Mouse (Mus musculus) erythroid progenitor cell, adult 5-6 weeks (primary cell): ENCODE measurements around the gene Tufm. TPM values are rescaled to one million over a fixed set of nuclear protein-coding genes. Genes with fewer than 3 reads are reported as not detected.
A peak's percentile ranks its signal among the peaks of the same experiment; 100 is the strongest.

ENCODE experiments used
- ATAC-seq: replicated peaks from 2 replicates; pipeline ENCODE4 v1.8.0; 2016; ENCODE audit warnings: moderate number of reproducible peaks, mild to moderate bottlenecking, moderate TSS enrichment, inconsistent platforms; ENCODE audit not compliant: poor library complexity, low FRiP score, severe bottlenecking
- total RNA-seq, 2 experiments: library from RNA; stranded (forward) in 1 of 2; stranded (reverse) in 1 of 2; fragments of 150-400 nt in 1 of 2; fragments of 186-747, 209-891 nt in 1 of 2; gene quantifications; 2 replicates each; pipeline versions ENCODE4 v1.2.3 to v1.2.4; 2015 to 2017; ENCODE audit warnings: low replicate concordance in 2 of 2

The Tufm gene
- total RNA-seq, 2 experiments from 2014 or later, result 11.6 to 28.1 TPM

GRCm38 (mm10) chr7:126491973-126492372 lies 4.8 kb downstream of the Tufm start:
- ATAC-seq, result no peak

DNA sequence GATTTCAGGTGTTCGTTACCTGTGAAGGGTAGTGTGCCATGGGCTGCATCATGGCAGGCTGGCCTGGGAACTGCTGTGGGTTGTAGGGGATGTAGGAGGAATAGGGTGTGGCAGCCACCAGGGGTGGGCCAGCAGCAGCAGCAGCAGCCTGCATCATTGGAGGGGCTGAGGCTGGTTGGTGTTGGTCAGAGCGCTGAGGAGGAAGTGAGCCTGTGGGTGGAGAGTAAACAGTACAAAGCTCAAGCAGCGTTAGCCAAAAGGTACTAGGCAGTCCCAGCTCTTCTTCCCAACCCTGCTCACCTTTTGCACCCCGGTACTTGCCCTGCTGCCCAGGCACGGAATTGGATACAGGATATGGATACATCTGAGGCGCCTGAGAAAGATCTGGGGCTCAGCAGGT lies 7.0 kb downstream of the Tufm start:
- no peak for ATAC-seq

DNA sequence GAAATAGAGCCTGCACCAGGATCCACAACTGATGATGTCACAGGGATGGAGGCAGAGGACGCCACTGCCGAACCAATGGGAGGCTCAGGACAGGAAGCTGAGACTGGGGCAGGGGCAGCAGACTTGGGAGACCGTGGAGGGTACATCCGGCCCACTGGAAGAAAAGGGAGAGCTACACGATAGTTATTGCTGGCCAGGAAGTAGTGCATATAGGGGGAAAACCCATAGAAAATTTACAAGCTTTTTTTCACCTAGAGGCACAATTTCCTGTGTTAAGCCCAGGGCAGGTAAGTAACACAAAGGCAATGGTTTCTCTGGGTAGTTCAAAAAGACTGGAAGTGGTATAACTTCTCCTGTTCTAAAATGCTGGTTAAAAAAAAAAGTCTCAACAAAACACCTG lies 9.3 kb downstream of the Tufm start:
- no peak for ATAC-seq

DNA sequence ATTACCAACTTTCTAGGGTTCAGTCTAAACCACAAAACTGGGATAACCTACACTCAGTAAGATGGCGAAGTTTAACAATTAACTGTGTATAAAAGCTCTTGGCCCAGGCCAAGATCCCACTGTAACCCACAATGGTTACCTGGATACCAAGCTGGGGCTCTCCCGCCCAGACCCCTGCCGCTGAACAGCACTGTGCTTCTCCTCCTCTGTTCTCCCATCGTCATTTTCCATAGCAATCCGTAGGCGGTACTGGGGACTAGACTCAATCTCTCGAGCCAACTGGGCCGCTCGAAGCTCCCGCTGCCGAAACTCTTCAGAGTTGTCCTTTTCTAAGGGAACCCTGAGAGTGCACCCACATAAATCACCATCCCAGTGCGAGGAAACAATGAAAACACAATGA lies 10.8 kb downstream of the Tufm start:
- no peak for ATAC-seq

DNA sequence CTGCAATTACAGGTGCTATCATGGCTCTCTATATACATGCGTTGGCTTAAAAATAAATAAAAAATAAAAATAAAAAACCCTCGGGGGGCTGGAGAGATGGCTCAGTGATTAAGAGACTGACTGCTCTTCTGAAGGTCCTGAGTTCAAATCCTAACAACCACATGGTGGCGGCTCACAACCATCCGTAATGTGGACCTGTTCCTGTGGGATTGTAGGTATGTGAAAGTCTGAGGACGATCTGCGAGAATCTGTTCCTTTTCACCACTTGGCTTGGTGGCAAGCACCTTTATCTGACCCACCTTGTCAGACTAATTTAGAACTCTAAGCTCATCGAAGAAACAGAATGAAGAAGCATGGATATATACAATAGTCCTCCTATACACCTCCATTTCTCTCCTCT lies 12.3 kb downstream of the Tufm start:
- no peak for ATAC-seq

GRCm38 (mm10) chr7:126501684-126502022 lies 14.5 kb downstream of the Tufm start:
- ATAC-seq, result peak; percentile 22

- peak; percentile 77 for ATAC-seq
Measured at GRCm38 (mm10) chr7:126502023-126502741, 15.0 kb downstream of the Tufm start.

- no peak for ATAC-seq
Measured at GRCm38 (mm10) chr7:126502751-126503150, 15.6 kb downstream of the Tufm start.

GRCm38 (mm10) chr7:126503273-126503878 lies 16.2 kb downstream of the Tufm start, which contains the start of gene Atxn2l:
Atxn2l (minus strand) TSS chr7:126503437.
- ATAC-seq, result peak; percentile 83

- ATAC-seq, result no peak
Measured at GRCm38 (mm10) chr7:126504913-126505312, 17.8 kb downstream of the Tufm start.

GRCm38 (mm10) chr7:126507126-126507778 lies 20.1 kb downstream of the Tufm start:
- ATAC-seq, result no peak

DNA sequence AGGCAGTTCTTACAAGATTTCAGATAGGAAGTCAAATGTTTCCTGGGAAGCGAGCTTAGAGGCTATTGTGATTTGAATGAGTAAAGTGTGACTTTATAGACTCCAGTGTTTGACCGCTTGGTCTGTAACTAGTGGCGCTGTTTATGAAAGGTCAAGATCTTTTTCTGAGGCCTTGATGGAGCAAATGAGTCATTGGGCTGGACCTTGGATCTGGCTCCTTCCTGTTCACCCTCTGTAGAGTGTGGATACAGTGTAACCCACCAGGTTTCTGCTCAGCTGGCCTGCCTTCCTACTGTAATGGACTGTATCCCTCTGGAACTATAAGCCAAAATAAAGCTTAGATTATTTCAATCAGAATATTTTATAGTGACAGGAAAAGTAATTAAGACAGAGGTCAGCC lies 24.1 kb downstream of the Tufm start:
- ATAC-seq, result no peak

DNA sequence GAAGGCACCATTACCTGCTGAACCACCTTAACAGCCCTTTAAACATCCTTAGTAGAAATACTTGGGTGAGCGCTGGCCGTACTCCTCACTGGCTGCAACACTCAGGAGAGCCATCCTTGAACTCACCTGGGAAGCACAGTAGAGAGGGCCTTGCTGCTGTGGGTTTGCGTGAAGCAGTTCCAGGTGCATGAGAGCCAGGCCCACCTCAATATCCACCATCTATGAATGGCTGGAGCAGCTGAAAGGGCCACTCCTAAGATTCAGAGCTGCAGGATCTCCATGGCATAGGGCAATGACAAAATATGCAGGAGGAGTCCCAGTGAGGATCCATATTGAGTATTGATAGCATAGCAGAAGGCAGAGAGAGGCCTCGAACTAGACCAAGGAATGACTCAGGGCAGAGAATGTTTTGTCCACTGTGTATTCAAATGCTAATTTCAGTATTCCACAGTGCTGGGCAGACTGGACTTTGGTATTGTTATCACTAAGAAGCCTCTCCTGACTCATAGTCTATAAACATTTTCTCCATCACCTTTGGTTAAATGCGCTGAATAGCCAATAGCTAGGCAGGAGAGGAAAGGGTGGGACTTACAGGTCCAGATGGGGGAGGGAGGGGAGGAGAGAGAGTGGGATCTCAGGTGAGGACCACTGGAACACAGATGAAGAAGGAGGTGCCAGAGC lies 31.2 kb downstream of the Tufm start:
- no peak for ATAC-seq

DNA sequence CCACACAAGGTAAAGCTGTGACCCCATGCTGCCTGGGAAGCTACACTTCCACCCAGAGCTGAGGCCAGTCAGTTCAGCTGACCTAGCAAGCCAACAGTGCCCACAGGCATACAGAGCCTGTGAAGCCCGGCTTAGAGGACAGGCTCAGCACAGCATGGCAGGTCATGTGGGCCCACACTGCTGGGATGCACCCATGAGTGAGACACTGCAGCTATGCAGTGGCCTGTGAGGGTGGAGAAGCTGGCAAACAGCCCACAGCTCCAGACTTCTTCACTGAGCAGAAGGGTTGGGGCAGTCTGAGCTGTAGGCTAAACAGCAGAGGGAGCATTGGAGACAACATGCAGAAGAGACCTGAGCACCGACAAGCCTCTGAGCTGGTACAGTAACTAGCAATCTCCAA lies 32.4 kb downstream of the Tufm start:
- 0 out of 2 replicates have a peak, but pooled peaks have one; percentile 19 for ATAC-seq

GRCm38 (mm10) chr7:126523316-126523715 lies 36.2 kb downstream of the Tufm start:
- ATAC-seq, result no peak

DNA sequence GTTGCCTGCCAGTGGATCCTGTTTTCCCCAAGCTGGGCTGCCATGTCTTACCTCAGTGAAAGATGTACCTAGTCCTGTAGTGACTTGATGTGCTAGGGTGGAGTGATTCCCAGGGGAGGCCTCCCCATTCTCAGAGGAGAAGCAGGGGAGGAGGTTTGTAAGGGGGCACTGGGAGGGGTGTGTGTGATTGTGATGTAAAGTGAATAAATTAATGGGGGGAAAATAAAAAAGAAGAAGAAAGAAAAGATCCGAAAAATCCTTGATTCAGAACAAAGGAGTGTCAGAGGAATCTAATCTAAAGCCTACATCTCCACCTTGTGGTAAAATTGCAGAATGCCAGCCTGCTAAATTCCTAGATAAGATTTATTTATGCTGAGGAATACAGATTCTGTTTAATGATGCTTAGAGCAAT lies 41.0 kb downstream of the Tufm start:
- 0 out of 2 replicates have a peak, but pooled peaks have one; percentile 46 for ATAC-seq

- ATAC-seq, result no peak
Measured at GRCm38 (mm10) chr7:126533434-126533833, 46.3 kb downstream of the Tufm start.

GRCm38 (mm10) chr7:126535766-126536165 lies 48.6 kb downstream of the Tufm start:
- ATAC-seq, result no peak; the same call in 1 of the 2 replicates

DNA sequence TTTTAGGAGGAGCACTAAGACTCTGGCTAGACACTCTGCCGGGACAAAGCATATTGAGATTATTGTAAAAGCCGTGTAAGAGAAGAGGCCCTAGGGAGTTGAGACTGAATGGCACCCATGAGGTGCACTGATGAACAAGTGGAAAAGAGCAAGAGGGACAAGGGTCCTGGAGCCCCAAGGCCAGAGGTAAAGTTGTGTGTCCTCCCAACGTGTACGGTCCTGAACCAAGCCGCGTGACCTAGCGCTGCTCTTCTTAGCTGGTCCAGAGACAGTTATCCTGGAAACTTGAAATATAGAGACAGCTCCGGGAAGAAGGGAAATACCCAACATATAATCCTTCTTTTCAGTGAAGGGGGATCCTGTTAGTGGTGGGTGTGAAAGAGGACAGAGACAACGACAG lies 49.3 kb downstream of the Tufm start:
- ATAC-seq, result no peak

DNA sequence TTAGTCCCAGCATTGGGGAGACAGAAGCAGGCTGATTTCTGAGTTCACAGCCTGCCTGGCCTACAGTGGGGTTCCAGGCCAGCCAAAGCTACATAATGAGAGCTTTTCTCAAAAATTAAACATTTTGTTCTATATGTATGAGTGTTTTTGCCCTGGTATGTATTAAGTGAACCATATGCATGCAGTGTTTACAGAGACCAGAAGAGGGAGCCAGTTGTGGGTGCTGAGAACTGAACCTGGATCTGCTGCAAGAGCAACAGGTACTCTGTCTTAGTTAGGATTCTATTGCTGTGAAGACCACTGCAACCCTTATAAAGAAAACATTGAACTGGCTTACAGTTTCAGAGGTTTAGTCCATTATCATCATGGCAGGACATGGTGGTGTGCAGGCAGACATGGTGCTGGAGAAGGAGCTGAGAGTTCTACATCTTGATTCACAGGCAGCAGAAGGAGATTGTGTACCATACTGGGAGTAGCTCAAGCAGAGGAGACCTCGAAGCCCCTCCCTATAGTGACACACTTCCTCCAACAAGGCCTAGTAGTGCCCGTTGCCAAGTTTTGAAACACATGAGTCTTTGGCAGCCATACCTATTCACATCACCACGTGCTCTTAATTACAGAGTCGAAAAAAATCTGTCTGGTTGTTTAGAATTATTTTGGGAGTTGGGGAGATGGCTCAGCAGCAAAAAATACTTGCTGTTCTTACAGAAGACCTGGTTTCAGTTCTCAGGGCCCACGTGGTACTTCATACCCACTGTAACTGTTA lies 50.8 kb downstream of the Tufm start:
- no peak; the same call in 1 of the 2 replicates for ATAC-seq
